6 mouse cellular contexts compared by ENCODE assay signal in genomic region chr16:91075423-91075822, GRCm38 (mm10). TPM values are rescaled to one million over a fixed set of nuclear protein-coding genes. Genes with fewer than 3 reads are reported as not detected.
"Had no signal": no experiment of that assay in that cellular context is flagged by ENCODE, and none has a peak within 500 bp of the region (broad histone marks: within the 10 kb centered on the region; RNA-seq: fewer than 3 reads in every experiment).

No protein-coding gene starts in this region.

RNA-seq across cellular contexts. Expression of gene 4932438H23Rik, which starts 19.5 kb away (rescaled TPM):
- total RNA-seq: common myeloid progenitor, adult 5-6 weeks had no signal
- polyA plus RNA-seq: embryonic facial prominence, embryonic 10.5 days; embryonic facial prominence, embryonic 11.5 days; embryonic facial prominence, embryonic 13.5 days; erythroblast, embryonic 14.5 days; heart, embryonic 10.5 days had no signal
